Mouse (Mus musculus): ENCODE measurements around the gene Vstm4. TPM values are rescaled to one million over a fixed set of nuclear protein-coding genes. Genes with fewer than 3 reads are reported as not detected.
A peak's percentile ranks its signal among the peaks of the same experiment; 100 is the strongest.

The Vstm4 gene
- polyA plus RNA-seq, 1 experiment from 2014 or later, result 10.9 TPM

DNA sequence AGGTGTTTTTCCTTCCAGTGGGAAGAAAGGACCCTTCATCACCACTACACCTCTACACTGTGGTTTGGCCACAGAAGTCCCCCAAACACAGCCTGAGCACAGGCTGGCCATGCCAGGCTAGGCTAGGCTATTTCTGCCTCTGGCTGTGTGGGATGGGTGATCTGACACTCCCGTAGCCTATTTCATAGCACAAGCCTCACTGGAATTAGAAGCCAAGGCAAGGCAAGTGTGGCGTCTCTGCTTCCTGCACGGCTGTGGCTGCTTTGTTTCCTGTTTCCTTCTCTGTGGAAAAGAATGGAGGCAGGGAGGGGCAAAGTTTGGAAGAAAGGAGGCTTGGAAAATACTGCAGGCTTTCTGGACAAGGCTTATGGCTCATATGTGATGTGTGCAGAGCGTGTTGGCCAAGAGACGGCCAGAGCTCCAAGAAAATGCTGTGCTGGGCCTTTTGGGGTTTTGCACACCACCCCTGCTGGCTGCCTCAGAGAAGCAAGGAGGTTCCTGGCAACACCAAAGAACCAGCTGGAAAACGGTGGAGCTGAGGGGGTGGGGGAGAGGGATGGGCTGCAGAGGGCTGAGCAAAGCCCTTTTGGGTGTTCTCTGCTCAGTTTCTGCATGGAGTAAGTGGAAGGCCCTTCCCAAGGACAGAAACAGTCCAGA, 28.4 kb upstream of the Vstm4 start:
- H3K4me2 ChIP-seq, result no peak overlapping the region
- no peaks in the 10 kb centered on the region for H3K36me3 ChIP-seq (replicated peaks)
- no peaks in the 10 kb centered on the region; the same call in 1 of the 2 replicates for H3K9me3 ChIP-seq
- no peak overlapping the region for H3K27ac ChIP-seq
- ATAC-seq (replicated peaks), result no peak
- no peak overlapping the region for H3K4me3 ChIP-seq
- H3K27me3 ChIP-seq (replicated peaks), result no peaks in the 10 kb centered on the region
- peaks cover 6% of the 10 kb centered on the region; the same call in 1 of the 2 replicates for H3K4me1 ChIP-seq
- no peak overlapping the region for H3K9ac ChIP-seq
- WGBS, result 61% methylated on average over 6 of the region's 6 CpGs

DNA sequence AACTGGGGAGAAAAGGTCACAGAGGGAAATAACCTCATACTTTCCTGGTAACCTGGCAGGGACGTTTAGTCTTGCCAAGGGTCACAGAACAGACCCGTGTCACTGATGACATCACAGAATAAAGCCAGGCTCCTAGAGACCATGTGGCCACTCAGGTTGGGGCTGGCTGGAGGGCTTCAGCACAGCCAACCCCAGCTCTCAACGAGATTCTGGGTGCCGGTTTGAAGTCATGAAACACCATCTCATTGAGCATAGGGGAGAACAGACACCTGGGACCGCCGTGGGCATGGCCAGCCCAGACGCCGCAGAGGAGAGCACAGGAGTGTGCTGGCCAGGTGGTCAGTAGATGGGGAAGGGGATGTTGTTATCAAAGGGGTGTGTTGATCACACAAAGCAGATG, 22.7 kb upstream of the Vstm4 start, which contains the start of gene Fam170b:
TSS of gene Fam170b (plus strand) at position 116 of the 400 bp plus-strand sequence.
- no peak for ATAC-seq (replicated peaks)
- Histone ChIP-seq H3K9me3 (no peaks in the 10 kb centered on the region; the same call in 1 of the 2 replicates), H3K4me3 (no peak within 1 kb of the TSS), H3K4me2 (no peak within 1 kb of the TSS), H3K9ac (no peak within 1 kb of the TSS), H3K27me3 (replicated peaks) (no peaks in the 10 kb centered on the region), H3K4me1 (no peaks in the 10 kb centered on the region), H3K27ac (no peak within 1 kb of the TSS), H3K36me3 (replicated peaks) (no peaks in the 10 kb centered on the region)
- 82% methylated on average over 8 of the region's 8 CpGs for WGBS

DNA sequence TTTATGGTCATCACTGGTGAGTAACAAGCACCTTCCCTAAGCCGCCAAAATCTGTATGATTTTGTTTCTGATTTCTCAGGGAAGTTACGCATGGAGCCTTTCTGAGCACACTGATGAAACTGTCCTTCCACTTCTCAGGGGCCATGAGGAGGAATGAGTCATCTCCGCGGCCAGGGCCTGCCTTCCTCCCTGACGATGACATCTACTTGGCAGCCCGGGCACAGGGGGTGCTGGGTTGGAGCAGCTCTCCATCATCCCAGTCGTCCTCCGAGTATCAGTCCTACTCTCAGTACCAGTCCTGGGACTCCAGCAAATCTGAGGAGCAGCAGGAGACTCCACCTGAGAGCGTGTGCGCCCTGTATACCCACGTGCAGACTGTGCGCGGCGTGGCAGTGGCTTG, 21.4 kb upstream of the Vstm4 start:
- no peak for ATAC-seq (replicated peaks)
- Histone ChIP-seq H3K9me3 (no peaks in the 10 kb centered on the region; the same call in 1 of the 2 replicates), H3K27ac (no peak overlapping the region), H3K27me3 (replicated peaks) (no peaks in the 10 kb centered on the region), H3K4me2 (no peak overlapping the region), H3K36me3 (replicated peaks) (no peaks in the 10 kb centered on the region), H3K4me3 (no peak overlapping the region), H3K4me1 (no peaks in the 10 kb centered on the region), H3K9ac (no peak overlapping the region)
- 91% methylated on average over 14 of the region's 14 CpGs for WGBS

DNA sequence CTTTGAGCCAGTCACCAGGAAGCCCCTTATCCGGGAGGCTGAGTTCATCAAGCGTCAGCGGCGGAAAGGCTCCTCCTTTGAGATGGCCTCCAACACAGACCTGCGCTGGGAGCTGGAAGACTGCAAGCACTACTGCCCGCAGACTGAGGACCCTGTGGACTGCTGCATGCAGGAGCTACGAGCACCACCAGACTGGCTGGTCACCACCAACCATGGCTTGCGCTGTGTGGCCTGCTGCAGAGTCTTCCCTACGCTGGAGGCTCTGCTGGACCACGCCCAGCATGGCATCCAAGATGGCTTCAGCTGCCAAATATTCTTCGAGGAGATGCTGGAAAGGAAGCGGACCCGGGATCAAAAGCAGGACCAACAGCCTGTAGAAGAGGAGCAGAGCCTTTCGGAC, 21.0 kb upstream of the Vstm4 start:
- H3K9me3 ChIP-seq, result no peaks in the 10 kb centered on the region; the same call in 1 of the 2 replicates
- H3K36me3 ChIP-seq (replicated peaks), result no peaks in the 10 kb centered on the region
- no peak overlapping the region for H3K4me2 ChIP-seq
- H3K4me3 ChIP-seq, result no peak overlapping the region
- H3K9ac ChIP-seq, result no peak overlapping the region
- WGBS, result 94% methylated on average over 14 of the region's 14 CpGs
- no peaks in the 10 kb centered on the region for H3K4me1 ChIP-seq
- no peak for ATAC-seq (replicated peaks)
- H3K27me3 ChIP-seq (replicated peaks), result no peaks in the 10 kb centered on the region
- H3K27ac ChIP-seq, result no peak overlapping the region

DNA sequence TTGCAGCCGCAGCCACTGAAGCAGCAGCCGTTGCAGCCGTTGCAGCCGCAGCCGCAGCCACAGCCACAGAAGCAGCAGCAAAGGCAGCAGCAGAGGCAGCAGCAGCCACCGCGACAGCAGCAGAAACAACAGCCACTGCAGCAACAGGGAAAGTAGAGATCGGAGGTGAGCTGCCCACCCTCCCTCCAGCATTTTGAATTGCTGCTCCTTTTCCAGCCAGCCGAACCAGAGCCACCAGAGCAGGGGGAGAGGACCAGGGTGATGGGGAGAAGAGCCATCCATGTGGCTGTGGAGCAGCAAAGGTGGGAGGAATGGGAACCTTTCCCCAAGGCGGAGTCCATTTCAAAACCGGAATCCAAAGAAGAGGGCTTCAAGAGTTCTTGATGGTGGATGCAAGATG, 20.4 kb upstream of the Vstm4 start:
- Histone ChIP-seq H3K4me2 (no peak overlapping the region), H3K36me3 (replicated peaks) (no peaks in the 10 kb centered on the region), H3K9ac (no peak overlapping the region), H3K27ac (no peak overlapping the region), H3K4me1 (no peaks in the 10 kb centered on the region), H3K27me3 (replicated peaks) (no peaks in the 10 kb centered on the region), H3K9me3 (no peaks in the 10 kb centered on the region), H3K4me3 (no peak overlapping the region)
- WGBS, result 95% methylated on average over 11 of the region's 11 CpGs
- no peak for ATAC-seq (replicated peaks)

DNA sequence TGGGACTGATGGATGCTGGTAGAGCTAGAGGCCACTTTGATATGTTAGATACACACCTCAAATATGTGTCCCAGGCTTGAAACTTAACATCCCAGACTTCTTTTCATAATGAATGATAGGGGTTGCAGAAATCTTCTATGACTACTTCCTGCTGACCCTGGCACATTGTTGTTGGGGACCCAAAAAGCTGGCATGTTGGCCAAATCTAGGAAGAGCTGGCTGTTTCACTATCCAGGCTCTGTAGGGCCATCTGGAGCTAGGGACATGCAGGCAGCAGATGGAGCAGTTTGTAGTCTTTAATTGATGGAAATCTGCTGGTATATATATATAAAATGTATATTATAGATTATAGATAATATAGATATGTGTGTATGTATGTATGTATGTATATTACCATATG, 14.5 kb upstream of the Vstm4 start:
- H3K4me3 ChIP-seq, result no peak overlapping the region

DNA sequence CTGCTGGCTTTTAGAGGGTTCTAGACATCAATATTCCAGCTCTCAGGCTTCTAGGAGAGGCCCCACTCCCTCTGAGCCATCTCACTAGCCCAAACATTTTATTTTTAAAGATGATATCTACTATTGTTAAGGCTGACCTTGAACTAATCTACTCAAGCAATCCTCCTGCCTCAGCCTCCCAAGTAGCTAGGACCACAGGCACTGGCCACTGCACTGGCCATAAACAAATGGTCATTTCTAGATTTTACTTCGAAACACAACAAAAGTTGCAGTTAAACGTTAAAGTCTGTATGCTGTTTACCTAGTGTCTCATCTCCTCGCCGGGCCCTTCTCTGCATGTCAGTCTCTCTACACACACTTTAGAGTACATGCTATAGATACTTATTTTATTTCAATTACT, 2.5 kb upstream of the Vstm4 start:
- H3K27me3 ChIP-seq (replicated peaks), result peaks cover 19% of the 10 kb centered on the region
- 0 out of 2 replicates have a peak, but pooled peaks cover 4% of the 10 kb centered on the region for H3K4me1 ChIP-seq
- no peak overlapping the region for H3K27ac ChIP-seq
- no peaks in the 10 kb centered on the region for H3K36me3 ChIP-seq (replicated peaks)
- no peak overlapping the region for H3K9ac ChIP-seq
- no peak overlapping the region for H3K4me3 ChIP-seq
- no peaks in the 10 kb centered on the region for H3K9me3 ChIP-seq
- H3K4me2 ChIP-seq, result no peak overlapping the region
- no peak for ATAC-seq (replicated peaks)
- 95% methylated on average over 4 of the region's 4 CpGs for WGBS

More for the DNA sequence above, 14.5 kb upstream of the Vstm4 start:
- no peaks in the 10 kb centered on the region for H3K4me1 ChIP-seq
- H3K27me3 ChIP-seq (replicated peaks), result no peaks in the 10 kb centered on the region
- H3K9ac ChIP-seq, result no peak overlapping the region
- ATAC-seq (replicated peaks), result no peak
- H3K36me3 ChIP-seq (replicated peaks), result no peaks in the 10 kb centered on the region
- H3K27ac ChIP-seq, result no peak overlapping the region
- H3K4me2 ChIP-seq, result no peak overlapping the region
- H3K9me3 ChIP-seq, result no peaks in the 10 kb centered on the region

DNA sequence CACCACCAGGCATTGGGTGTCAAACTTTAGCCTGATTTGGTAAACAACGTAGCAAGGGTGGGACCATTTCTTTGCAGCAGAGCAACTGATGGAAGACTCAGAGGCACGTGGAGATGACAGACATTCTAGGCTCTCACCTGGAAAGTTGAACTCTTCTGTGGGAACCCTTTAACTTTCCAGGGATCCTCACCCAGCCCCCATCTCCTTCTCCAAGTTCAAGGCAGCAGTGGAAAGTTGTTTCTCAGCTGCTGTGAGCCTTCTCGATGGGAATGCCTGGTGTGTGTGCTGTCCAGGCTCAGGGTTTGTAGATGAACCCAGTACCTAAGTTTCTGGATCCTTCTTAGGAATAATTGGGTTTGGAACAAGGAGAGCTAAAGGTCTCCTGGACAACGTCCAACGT, 310 bp upstream of the Vstm4 start:
- 0 out of 2 replicates have a peak, but pooled peaks cover 4% of the 10 kb centered on the region for H3K4me1 ChIP-seq
- no peaks in the 10 kb centered on the region for H3K36me3 ChIP-seq (replicated peaks)
- 45% methylated on average over 5 of the region's 5 CpGs for WGBS
- H3K4me2 ChIP-seq, result peak overlapping the region; percentile 87
- H3K27me3 ChIP-seq (replicated peaks), result peaks cover 19% of the 10 kb centered on the region
- no peak overlapping the region for H3K9ac ChIP-seq
- no peaks in the 10 kb centered on the region for H3K9me3 ChIP-seq
- no peak overlapping the region for H3K27ac ChIP-seq
- ATAC-seq (replicated peaks), result no peak
- peak overlapping the region; percentile 45 for H3K4me3 ChIP-seq

DNA sequence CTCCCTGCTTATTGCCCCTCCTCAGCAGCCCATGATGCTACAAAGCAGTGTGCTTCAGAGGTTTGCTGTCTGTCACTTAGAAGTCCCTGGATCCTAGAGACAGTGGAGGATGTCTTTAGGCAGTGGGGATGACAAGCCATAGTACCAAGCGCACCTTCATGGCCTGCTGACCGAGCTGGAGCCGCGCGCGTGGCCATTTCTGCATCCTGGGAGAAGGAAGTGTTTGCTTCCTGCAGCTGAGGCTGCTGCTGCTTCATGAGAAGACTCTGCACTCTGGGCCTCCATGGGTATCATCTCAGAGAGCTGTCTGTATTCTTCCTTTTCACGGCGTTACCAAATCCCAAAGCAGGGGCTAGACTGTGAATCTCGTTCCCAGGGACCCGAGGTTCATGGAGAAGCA, 1.8 kb downstream of the Vstm4 start:
- Histone ChIP-seq H3K9ac (no peak overlapping the region), H3K9me3 (no peaks in the 10 kb centered on the region), H3K4me1 (0 out of 2 replicates have a peak, but pooled peaks cover 4% of the 10 kb centered on the region), H3K27me3 (replicated peaks) (peaks cover 19% of the 10 kb centered on the region), H3K4me3 (no peak overlapping the region), H3K27ac (no peak overlapping the region), H3K36me3 (replicated peaks) (no peaks in the 10 kb centered on the region), H3K4me2 (no peak overlapping the region)
- 91% methylated on average over 10 of the region's 10 CpGs for WGBS
- no peak for ATAC-seq (replicated peaks)

DNA sequence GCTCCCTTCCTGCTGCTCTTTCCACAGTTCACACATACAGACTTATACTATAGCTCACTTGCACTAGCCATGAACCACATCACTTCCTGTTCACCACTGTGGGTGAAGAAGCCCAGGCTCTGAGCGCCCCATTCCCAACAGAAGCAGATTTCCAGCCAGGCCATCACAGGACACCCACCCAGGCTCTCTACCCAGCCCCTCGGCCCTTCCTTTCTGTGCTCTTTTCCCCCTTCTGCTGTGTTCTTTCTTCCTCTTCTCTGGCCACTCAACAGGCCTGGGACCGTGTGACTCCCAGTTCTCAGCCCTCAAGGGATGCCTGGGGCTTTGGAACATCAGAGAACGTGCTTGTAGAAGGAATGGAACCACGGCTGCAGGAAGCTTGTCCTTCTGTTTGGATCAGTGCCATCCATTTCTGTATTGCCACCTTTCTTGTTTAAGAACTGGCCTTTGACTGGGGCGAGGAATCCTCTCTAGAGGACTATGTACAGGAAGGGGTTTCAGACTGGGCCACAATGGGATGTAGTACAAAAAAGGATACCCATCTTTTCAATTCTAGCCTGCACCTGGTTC, 2.5 kb downstream of the Vstm4 start:
- WGBS, result 79% methylated on average over 6 of the region's 6 CpGs

DNA sequence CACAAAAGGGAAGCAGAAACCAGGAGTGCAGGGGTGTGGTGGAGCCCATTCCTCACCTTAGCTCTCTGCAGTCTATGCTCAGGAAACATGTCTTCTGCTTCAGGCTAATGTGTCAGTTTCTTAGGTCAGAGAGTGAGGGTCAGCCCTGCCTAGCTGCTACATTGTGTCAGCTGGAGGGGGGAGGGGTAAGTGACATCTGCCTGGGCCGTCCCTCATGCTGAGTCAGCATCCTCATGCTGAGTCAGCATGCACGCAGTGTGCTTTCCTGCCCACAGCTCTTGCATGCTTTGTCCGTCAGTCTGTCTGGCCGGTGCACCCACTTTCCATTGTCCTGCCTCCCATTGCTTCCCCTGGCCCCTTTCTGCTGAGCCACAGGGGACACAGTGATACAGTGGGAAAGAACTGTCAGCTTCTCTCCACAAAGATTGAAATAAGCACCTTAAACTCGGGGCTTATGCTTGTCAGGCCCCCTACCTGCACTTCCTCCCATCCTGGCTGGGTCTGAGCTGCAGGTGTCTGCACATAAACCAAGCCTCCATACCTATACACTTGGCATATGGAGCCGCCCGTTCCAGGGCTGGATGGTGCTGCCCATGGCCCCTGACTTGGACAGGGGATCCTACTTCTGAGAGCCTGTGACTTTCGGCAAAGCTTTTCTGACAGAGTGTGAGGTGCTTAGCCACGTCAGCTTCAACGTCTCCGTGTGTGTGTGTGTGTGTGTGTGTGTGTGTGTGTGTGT, 3.4 kb downstream of the Vstm4 start:
- 61% methylated on average over 11 of the region's 11 CpGs for WGBS
- Histone ChIP-seq H3K9me3 (no peaks in the 10 kb centered on the region), H3K27ac (no peak overlapping the region)

More for the DNA sequence above, 2.5 kb downstream of the Vstm4 start:
- H3K9ac ChIP-seq, result no peak overlapping the region
- H3K9me3 ChIP-seq, result no peaks in the 10 kb centered on the region
- H3K36me3 ChIP-seq (replicated peaks), result no peaks in the 10 kb centered on the region
- H3K4me2 ChIP-seq, result no peak overlapping the region
- H3K27me3 ChIP-seq (replicated peaks), result peaks cover 19% of the 10 kb centered on the region
- H3K4me3 ChIP-seq, result no peak overlapping the region
- no peak for ATAC-seq (replicated peaks)
- H3K27ac ChIP-seq, result no peak overlapping the region
- H3K4me1 ChIP-seq, result 0 out of 2 replicates have a peak, but pooled peaks cover 4% of the 10 kb centered on the region

DNA sequence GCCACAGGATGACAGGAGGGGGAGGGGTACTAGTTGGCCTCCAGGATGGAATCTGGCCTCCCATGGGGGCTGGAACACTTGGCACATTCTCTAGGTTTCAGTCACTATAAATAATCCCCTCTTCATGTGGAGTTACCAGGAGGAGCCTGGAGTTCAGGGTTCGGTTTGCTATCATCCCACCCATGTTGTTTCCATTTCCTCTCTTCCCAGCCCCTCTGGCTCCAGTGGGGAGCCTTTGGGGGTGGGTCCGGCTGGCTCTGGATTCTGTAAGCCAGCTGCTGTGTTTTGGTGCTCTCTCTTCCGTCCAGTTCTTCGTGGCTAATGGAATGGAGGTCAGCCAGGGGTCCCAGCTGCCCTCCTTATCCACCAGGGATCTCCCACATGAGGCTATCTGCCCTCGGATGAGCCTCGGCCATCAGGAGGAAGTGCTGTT, 4.6 kb downstream of the Vstm4 start:
- no peaks in the 10 kb centered on the region for H3K36me3 ChIP-seq (replicated peaks)
- H3K9ac ChIP-seq, result no peak overlapping the region
- WGBS, result 35% methylated on average over 6 of the region's 6 CpGs
- H3K4me1 ChIP-seq, result 0 out of 2 replicates have a peak, but pooled peaks cover 4% of the 10 kb centered on the region
- no peaks in the 10 kb centered on the region for H3K9me3 ChIP-seq
- H3K4me3 ChIP-seq, result no peak overlapping the region
- H3K27ac ChIP-seq, result no peak overlapping the region
- no peak for ATAC-seq (replicated peaks)
- H3K4me2 ChIP-seq, result no peak overlapping the region
- peaks cover 14% of the 10 kb centered on the region for H3K27me3 ChIP-seq (replicated peaks)

More for the DNA sequence above, 3.4 kb downstream of the Vstm4 start:
- Histone ChIP-seq H3K27me3 (replicated peaks) (peaks cover 19% of the 10 kb centered on the region), H3K4me2 (no peak overlapping the region), H3K9ac (no peak overlapping the region), H3K36me3 (replicated peaks) (no peaks in the 10 kb centered on the region), H3K4me1 (0 out of 2 replicates have a peak, but pooled peaks cover 4% of the 10 kb centered on the region), H3K4me3 (no peak overlapping the region)
- no peak for ATAC-seq (replicated peaks)

All from midbrain, embryonic 15.5 days (tissue).